Mouse (Mus musculus) CH12.LX (cell line): ENCODE data around the gene Abi3bp. TPM values are rescaled to one million over a fixed set of nuclear protein-coding genes. Genes with fewer than 3 reads are reported as not detected.

Experiments used
- DNase-seq: peaks from one replicate; pipeline ENCODE4 v3.0.0-alpha.2; 2013; ENCODE audit errors: extremely low read depth
- H3K27ac ChIP-seq: 2 replicates; pipeline ENCODE4 v1.5.1; 2012; ENCODE audit warnings: low read depth, mild to moderate bottlenecking, control low read depth, moderate library complexity; ENCODE audit not compliant: insufficient read depth
- H3K27me3 ChIP-seq: replicated peaks from 2 replicates; pipeline ENCODE3; 2012; ENCODE audit warnings: inconsistent platforms
- H3K36me3 ChIP-seq, 2 experiments: replicated peaks in 1 of 2; 2 replicates each; pipeline versions ENCODE3 to v1.6.1; 2012; ENCODE audit warnings: inconsistent platforms in 1 of 2, low read length in 1 of 2, mild to moderate bottlenecking in 1 of 2, mixed read lengths in 1 of 2, moderate library complexity in 1 of 2; ENCODE audit not compliant: control insufficient read depth in 1 of 2, insufficient read depth in 1 of 2
- H3K4me1 ChIP-seq, 2 experiments: 2 replicates each; pipeline ENCODE4 v1.6.1; 2012; ENCODE audit warnings: inconsistent platforms in 1 of 2, moderate library complexity in 1 of 2; ENCODE audit not compliant: insufficient read depth in 2 of 2, control insufficient read depth in 1 of 2
- H3K4me2 ChIP-seq: 2 replicates; pipeline ENCODE4 v1.6.1; 2012; ENCODE audit warnings: low read depth, mild to moderate bottlenecking, control low read depth; ENCODE audit not compliant: poor library complexity, insufficient read depth, severe bottlenecking
- H3K4me3 ChIP-seq, 3 experiments: fragments of 150-350 bp in 1 of 3; sonication (generic) in 1 of 3; replicated peaks in 1 of 3; 2 replicates each; pipeline versions ENCODE3 to v1.5.1; 2011 to 2012; ENCODE audit warnings: low read depth in 2 of 3, low read length in 2 of 3, mild to moderate bottlenecking in 2 of 3, moderate library complexity in 2 of 3, control low read depth in 1 of 3, improper control_type of control experiment in 1 of 3, inconsistent platforms in 1 of 3, mixed read lengths in 1 of 3; ENCODE audit not compliant: poor library complexity in 1 of 3
- H3K79me2 ChIP-seq: replicated peaks from 2 replicates; pipeline ENCODE4 v1.6.1; 2012; ENCODE audit warnings: mild to moderate bottlenecking, moderate library complexity; ENCODE audit not compliant: control insufficient read depth, poor library complexity, insufficient read depth, severe bottlenecking; ENCODE audit errors: extremely low read depth
- H3K9ac ChIP-seq: 2 replicates; pipeline ENCODE4 v1.6.1; 2012; ENCODE audit warnings: low read depth, mild to moderate bottlenecking, control low read depth, moderate library complexity; ENCODE audit not compliant: insufficient read depth
- H3K9me3 ChIP-seq: replicated peaks from 2 replicates; pipeline ENCODE3; 2012; ENCODE audit warnings: low read length, inconsistent platforms, mixed read lengths
- CHD1 ChIP-seq: IDR thresholded peaks from 2 replicates; pipeline ENCODE4 v1.6.1; 2012; ENCODE audit warnings: low read depth, low read length, improper control_type of control experiment, inconsistent platforms
- CTCF ChIP-seq, 2 experiments: IDR thresholded peaks in 1 of 2; conservative IDR thresholded peaks in 1 of 2; 2 replicates each; pipeline ENCODE4 v1.5.1; 2011 to 2012; ENCODE audit warnings: low read depth in 2 of 2, low read length in 2 of 2, improper control_type of control experiment in 1 of 2, inconsistent platforms in 1 of 2, mild to moderate bottlenecking in 1 of 2, moderate library complexity in 1 of 2
- ELF1 ChIP-seq: IDR thresholded peaks from 2 replicates; pipeline ENCODE4 v1.6.1; 2014; ENCODE audit warnings: low read depth, mild to moderate bottlenecking, inconsistent platforms, low read length, improper control_type of control experiment
- EP300 ChIP-seq: IDR thresholded peaks from 2 replicates; pipeline ENCODE4 v1.6.1; 2011; ENCODE audit warnings: low read length, improper control_type of control experiment
- ETS1 ChIP-seq: conservative IDR thresholded peaks from 2 replicates; pipeline ENCODE4 v1.6.1; 2012; ENCODE audit warnings: low read depth, mild to moderate bottlenecking, inconsistent platforms, low read length, improper control_type of control experiment, moderate library complexity
- HCFC1 ChIP-seq: IDR thresholded peaks from 2 replicates; pipeline ENCODE4 v1.6.1; 2012; ENCODE audit warnings: low read depth, mild to moderate bottlenecking, inconsistent platforms, low read length, improper control_type of control experiment
- IRF4 ChIP-seq: IDR thresholded peaks from 2 replicates; pipeline ENCODE4 v1.6.1; 2014; ENCODE audit warnings: low read depth, mild to moderate bottlenecking, inconsistent platforms, low read length, improper control_type of control experiment
- JUN ChIP-seq: IDR thresholded peaks from 2 replicates; pipeline ENCODE4 v1.6.1; 2011; ENCODE audit warnings: low read depth, mild to moderate bottlenecking, low read length, improper control_type of control experiment, moderate library complexity; ENCODE audit not compliant: insufficient read depth
- JUND ChIP-seq: conservative IDR thresholded peaks from 2 replicates; pipeline ENCODE4 v1.6.1; 2011; ENCODE audit warnings: low read depth, low read length, improper control_type of control experiment
- MAFK ChIP-seq: IDR thresholded peaks from 2 replicates; pipeline ENCODE4 v1.6.1; 2011; ENCODE audit warnings: low read length, improper control_type of control experiment; ENCODE audit not compliant: insufficient replicate concordance
- MAX ChIP-seq: IDR thresholded peaks from 2 replicates; pipeline ENCODE4 v1.6.1; 2011; ENCODE audit warnings: low read length, improper control_type of control experiment
- MAZ ChIP-seq: IDR thresholded peaks from 2 replicates; pipeline ENCODE4 v1.6.1; 2012; ENCODE audit warnings: low read depth, mild to moderate bottlenecking, inconsistent platforms, low read length, improper control_type of control experiment, moderate library complexity
- MEF2A ChIP-seq: IDR thresholded peaks from 2 replicates; pipeline ENCODE4 v1.6.1; 2014; ENCODE audit warnings: low read depth, mild to moderate bottlenecking, inconsistent platforms, low read length, improper control_type of control experiment, borderline replicate concordance
- MXI1 ChIP-seq: IDR thresholded peaks from 2 replicates; pipeline ENCODE4 v1.6.1; 2011; ENCODE audit warnings: mild to moderate bottlenecking, low read depth, low read length, improper control_type of control experiment
- NRF1 ChIP-seq: IDR thresholded peaks from 2 replicates; pipeline ENCODE4 v1.6.1; 2014; ENCODE audit warnings: low read depth, mild to moderate bottlenecking, inconsistent platforms, low read length, improper control_type of control experiment, moderate library complexity
- PAX5 ChIP-seq: IDR thresholded peaks from 2 replicates; pipeline ENCODE4 v1.6.1; 2012; ENCODE audit warnings: low read length, inconsistent platforms, mixed read lengths
- POLR2A ChIP-seq: IDR thresholded peaks from 2 replicates; pipeline ENCODE4 v1.6.1; 2011; ENCODE audit warnings: low read depth, mild to moderate bottlenecking, improper control_type of control experiment, low read length
- POLR2AphosphoS2 ChIP-seq: IDR thresholded peaks from 2 replicates; pipeline ENCODE4 v1.6.1; 2011; ENCODE audit warnings: low read depth, low read length, improper control_type of control experiment
- RAD21 ChIP-seq: IDR thresholded peaks from 2 replicates; pipeline ENCODE4 v1.6.1; 2011; ENCODE audit warnings: low read depth, mild to moderate bottlenecking, low read length, improper control_type of control experiment, moderate library complexity
- RCOR1 ChIP-seq: conservative IDR thresholded peaks from 2 replicates; pipeline ENCODE4 v1.6.1; 2012; ENCODE audit warnings: low read depth, mild to moderate bottlenecking, inconsistent platforms, low read length, improper control_type of control experiment
- SIN3A ChIP-seq: IDR thresholded peaks from 2 replicates; pipeline ENCODE4 v1.6.1; 2012; ENCODE audit warnings: low read length, improper control_type of control experiment, inconsistent platforms
- SMC3 ChIP-seq: IDR thresholded peaks from 2 replicates; pipeline ENCODE4 v1.6.1; 2011; ENCODE audit warnings: low read depth, low read length, improper control_type of control experiment
- TBP ChIP-seq: conservative IDR thresholded peaks from 2 replicates; pipeline ENCODE4 v1.6.1; 2011; ENCODE audit warnings: low read depth, low read length, improper control_type of control experiment
- UBTF ChIP-seq: IDR thresholded peaks from 2 replicates; pipeline ENCODE4 v1.6.1; 2012; ENCODE audit warnings: low read depth, mild to moderate bottlenecking, inconsistent platforms, low read length, improper control_type of control experiment, moderate library complexity
- USF1 ChIP-seq: IDR thresholded peaks from 2 replicates; pipeline ENCODE4 v1.6.1; 2014; ENCODE audit warnings: low read depth, mild to moderate bottlenecking, inconsistent platforms, low read length, improper control_type of control experiment
- USF2 ChIP-seq: conservative IDR thresholded peaks from 2 replicates; pipeline ENCODE4 v1.6.1; 2011; ENCODE audit warnings: low read depth, low read length, improper control_type of control experiment
- ZNF384 ChIP-seq: IDR thresholded peaks from 2 replicates; pipeline ENCODE4 v1.6.1; 2012; ENCODE audit warnings: low read depth, low read length, improper control_type of control experiment, inconsistent platforms
- dilution Hi-C: fragments of 300-500 bp; cut with MboI; formaldehyde crosslinking; loops from 2 replicates; pipeline ENCODE4 v1.14.3; 2020; ENCODE audit warnings: low sequenced_read_pairs; ENCODE audit not compliant: extremely low pct_unique_long_range_greater_than_20kb, extremely low pct_ligation_motif_present
- in situ Hi-C: fragments of 300-500 bp; cut with MboI; formaldehyde crosslinking; loops from 3 replicates; pipeline ENCODE4 v1.14.3; 2019; ENCODE audit warnings: low sequenced_read_pairs, low pct_ligation_motif_present, low pct_unique_long_range_greater_than_20kb, mixed read lengths
- polyA plus RNA-seq: library from polyadenylated mRNA; unstranded; fragments of >175 nt; gene quantifications from 2 replicates; pipeline ENCODE4 v1.2.1, GENCODE M21; 2012; ENCODE audit warnings: low read depth; ENCODE audit not compliant: insufficient read length
- total RNA-seq, 2 experiments: library from RNA; depleted of rRNA; stranded (reverse); fragments of 300-350 nt in 1 of 2; fragments of >200 nt in 1 of 2; gene quantifications; 2 replicates each; pipeline ENCODE4 v1.2.3; 2012 to 2014

The Abi3bp gene
- total and polyA plus RNA-seq, 3 experiments = 0.13 TPM; not detected in 2

GRCm38 (mm10) chr16:56690715-56691114 is 213.0 kb downstream of the Abi3bp start:
- no peak for DNase-seq
- in situ Hi-C loops = no loop called here

GRCm38 (mm10) chr16:56696448-56696847 is 218.8 kb downstream of the Abi3bp start:
- TF ChIP-seq RCOR1 = no peak
- no peak for TF ChIP-seq SMC3
- no peak for TF ChIP-seq USF1
- no peak for TF ChIP-seq CTCF (conservative IDR thresholded peaks at IDR 0.05 in 1 of 2, IDR thresholded peaks at IDR 0.05 in 1 of 2; ENCODE audit: low read depth in 2 of 2, low read length in 2 of 2)
- TF ChIP-seq ELF1 = no peak
- TF ChIP-seq TBP = no peak
- TF ChIP-seq EP300 = no peak
- no peak for TF ChIP-seq JUN
- TF ChIP-seq IRF4 = no peak
- no peak for TF ChIP-seq POLR2AphosphoS2
- no peak for TF ChIP-seq ETS1
- no peak for TF ChIP-seq MAX
- TF ChIP-seq MEF2A = no peak
- TF ChIP-seq PAX5 = no peak
- TF ChIP-seq JUND = no peak
- no peak for TF ChIP-seq SIN3A
- DNase-seq = no peak
- dilution Hi-C loops (no loop called here), in situ Hi-C loops (no loop called here)
- Histone ChIP-seq H3K27me3 (no peaks in the 10 kb centered on the region), H3K79me2 (peaks cover 2% of the 10 kb centered on the region; the same call in 1 of the 2 replicates), H3K36me3 (peaks cover 33 to 76% of the 10 kb centered on the region in 2 experiments), H3K4me2 (no peak overlapping the region), H3K9me3 (no peaks in the 10 kb centered on the region), H3K4me3 (no peak overlapping the region), H3K27ac (no peak overlapping the region), H3K4me1 (peaks cover 2 to 4% of the 10 kb centered on the region in 2 experiments; a peak in 1 of 4 replicates), H3K9ac (no peak overlapping the region)

More at GRCm38 (mm10) chr16:56690715-56691114, 213.0 kb downstream of the Abi3bp start:
- H3K27ac ChIP-seq = no peak overlapping the region
- TF ChIP-seq USF2 (no peak), EP300 (no peak), ELF1 (no peak), ZNF384 (no peak), CHD1 (no peak), POLR2A (no peak), HCFC1 (no peak), TBP (no peak), NRF1 (no peak), RAD21 (no peak), MAFK (no peak), RCOR1 (no peak), CTCF (conservative IDR thresholded peaks at IDR 0.05 in 1 of 2, IDR thresholded peaks at IDR 0.05 in 1 of 2; ENCODE audit: low read depth in 2 of 2, low read length in 2 of 2) (no peak), MAZ (no peak), UBTF (no peak), MXI1 (no peak)
- TF ChIP-seq, all 38 proteins: peak for 0
- no peak overlapping the region for H3K9ac ChIP-seq
- dilution Hi-C loops = no loop called here
- no peaks in the 10 kb centered on the region for H3K9me3 ChIP-seq
- H3K4me3 ChIP-seq = no peak overlapping the region
- H3K79me2 ChIP-seq = no peaks in the 10 kb centered on the region
- H3K27me3 ChIP-seq = no peaks in the 10 kb centered on the region
- H3K36me3 ChIP-seq = peaks cover 20 to 72% of the 10 kb centered on the region in 2 experiments
- no peak overlapping the region for H3K4me2 ChIP-seq
- no peaks in the 10 kb centered on the region for H3K4me1 ChIP-seq
